Mouse (Mus musculus): ENCODE measurements around the gene Hsd3b1. TPM values are rescaled to one million over a fixed set of nuclear protein-coding genes. Genes with fewer than 3 reads are reported as not detected.

Hsd3b1 gene
- polyA plus RNA-seq, 1 experiment from 2014 or later = not detected

GRCm38 (mm10) chr3:98862800-98863199 lies 3.2 kb upstream of the Hsd3b1 start:
- Histone ChIP-seq H3K36me3 (ENCODE audit: control insufficient read depth, insufficient read depth, low read length) (no peaks in the 10 kb centered on the region), H3K27ac (ENCODE audit: low read depth, low read length) (no peak overlapping the region), H3K4me2 (ENCODE audit: low read depth, low read length) (no peak overlapping the region), H3K4me3 (ENCODE audit: low read depth, low read length) (no peak overlapping the region), H3K9ac (replicated peaks; ENCODE audit: low read depth, low read length) (no peak overlapping the region), H3K27me3 (ENCODE audit: control insufficient read depth, insufficient read depth, low read length) (no peaks in the 10 kb centered on the region), H3K4me1 (ENCODE audit: control insufficient read depth, insufficient read depth, low read length) (no peaks in the 10 kb centered on the region), H3K9me3 (ENCODE audit: control insufficient read depth, low read length) (no peaks in the 10 kb centered on the region)
- ATAC-seq (ENCODE audit: low read depth) = no peak
- WGBS = 82% methylated on average over 1 of the region's 1 CpGs

- no peak overlapping the region for H3K9ac ChIP-seq (replicated peaks; ENCODE audit: low read depth, low read length)
- H3K36me3 ChIP-seq (ENCODE audit: control insufficient read depth, insufficient read depth, low read length) = no peaks in the 10 kb centered on the region
- no peak overlapping the region for H3K4me3 ChIP-seq (ENCODE audit: low read depth, low read length)
- no peak overlapping the region for H3K27ac ChIP-seq (ENCODE audit: low read depth, low read length)
- H3K4me2 ChIP-seq (ENCODE audit: low read depth, low read length) = no peak overlapping the region
- WGBS = 79% methylated on average over 2 of the region's 2 CpGs
- no peaks in the 10 kb centered on the region for H3K4me1 ChIP-seq (ENCODE audit: control insufficient read depth, insufficient read depth, low read length)
- ATAC-seq (ENCODE audit: low read depth) = no peak
- no peaks in the 10 kb centered on the region for H3K27me3 ChIP-seq (ENCODE audit: control insufficient read depth, insufficient read depth, low read length)
- H3K9me3 ChIP-seq (ENCODE audit: control insufficient read depth, low read length) = no peaks in the 10 kb centered on the region
Measured at GRCm38 (mm10) chr3:98858051-98858450, 1.5 kb downstream of the Hsd3b1 start.

- Histone ChIP-seq H3K4me1 (ENCODE audit: control insufficient read depth, insufficient read depth, low read length) (no peaks in the 10 kb centered on the region), H3K27ac (ENCODE audit: low read depth, low read length) (no peak overlapping the region), H3K36me3 (ENCODE audit: control insufficient read depth, insufficient read depth, low read length) (no peaks in the 10 kb centered on the region), H3K4me2 (ENCODE audit: low read depth, low read length) (no peak overlapping the region), H3K27me3 (ENCODE audit: control insufficient read depth, insufficient read depth, low read length) (no peaks in the 10 kb centered on the region), H3K4me3 (ENCODE audit: low read depth, low read length) (no peak overlapping the region), H3K9me3 (ENCODE audit: control insufficient read depth, low read length) (no peaks in the 10 kb centered on the region), H3K9ac (replicated peaks; ENCODE audit: low read depth, low read length) (no peak overlapping the region)
- WGBS = 57% methylated on average over 1 of the region's 1 CpGs
- no peak for ATAC-seq (ENCODE audit: low read depth)
Measured at GRCm38 (mm10) chr3:98856892-98857291, 2.7 kb downstream of the Hsd3b1 start.

- Histone ChIP-seq H3K4me1 (ENCODE audit: control insufficient read depth, insufficient read depth, low read length) (no peaks in the 10 kb centered on the region), H3K4me2 (ENCODE audit: low read depth, low read length) (no peak overlapping the region), H3K9ac (replicated peaks; ENCODE audit: low read depth, low read length) (no peak overlapping the region), H3K4me3 (ENCODE audit: low read depth, low read length) (no peak overlapping the region), H3K9me3 (ENCODE audit: control insufficient read depth, low read length) (no peaks in the 10 kb centered on the region), H3K27me3 (ENCODE audit: control insufficient read depth, insufficient read depth, low read length) (no peaks in the 10 kb centered on the region), H3K27ac (ENCODE audit: low read depth, low read length) (no peak overlapping the region), H3K36me3 (ENCODE audit: control insufficient read depth, insufficient read depth, low read length) (no peaks in the 10 kb centered on the region)
- WGBS = 81% methylated on average over 3 of the region's 3 CpGs
- no peak for ATAC-seq (ENCODE audit: low read depth)
Measured at GRCm38 (mm10) chr3:98855160-98855559, 4.4 kb downstream of the Hsd3b1 start.

GRCm38 (mm10) chr3:98853685-98854084 lies 5.9 kb downstream of the Hsd3b1 start:
- H3K27me3 ChIP-seq (ENCODE audit: control insufficient read depth, insufficient read depth, low read length) = no peaks in the 10 kb centered on the region
- no peak overlapping the region for H3K27ac ChIP-seq (ENCODE audit: low read depth, low read length)
- H3K4me1 ChIP-seq (ENCODE audit: control insufficient read depth, insufficient read depth, low read length) = no peaks in the 10 kb centered on the region
- no peak for ATAC-seq (ENCODE audit: low read depth)
- H3K9ac ChIP-seq (replicated peaks; ENCODE audit: low read depth, low read length) = no peak overlapping the region
- H3K36me3 ChIP-seq (ENCODE audit: control insufficient read depth, insufficient read depth, low read length) = no peaks in the 10 kb centered on the region
- H3K4me3 ChIP-seq (ENCODE audit: low read depth, low read length) = no peak overlapping the region
- WGBS = 50% methylated on average over 1 of the region's 1 CpGs
- H3K9me3 ChIP-seq (ENCODE audit: control insufficient read depth, low read length) = no peaks in the 10 kb centered on the region
- H3K4me2 ChIP-seq (ENCODE audit: low read depth, low read length) = no peak overlapping the region

- no peak overlapping the region for H3K27ac ChIP-seq (ENCODE audit: low read depth, low read length)
- no peak for ATAC-seq (ENCODE audit: low read depth)
- no peak overlapping the region for H3K4me3 ChIP-seq (ENCODE audit: low read depth, low read length)
- H3K4me2 ChIP-seq (ENCODE audit: low read depth, low read length) = no peak overlapping the region
- no peaks in the 10 kb centered on the region for H3K9me3 ChIP-seq (ENCODE audit: control insufficient read depth, low read length)
- no peak overlapping the region for H3K9ac ChIP-seq (replicated peaks; ENCODE audit: low read depth, low read length)
- 88% methylated on average over 3 of the region's 3 CpGs for WGBS
- H3K27me3 ChIP-seq (ENCODE audit: control insufficient read depth, insufficient read depth, low read length) = no peaks in the 10 kb centered on the region
- H3K4me1 ChIP-seq (ENCODE audit: control insufficient read depth, insufficient read depth, low read length) = no peaks in the 10 kb centered on the region
- H3K36me3 ChIP-seq (ENCODE audit: control insufficient read depth, insufficient read depth, low read length) = no peaks in the 10 kb centered on the region
Measured at GRCm38 (mm10) chr3:98853051-98853450, 6.5 kb downstream of the Hsd3b1 start.

- H3K9me3 ChIP-seq (ENCODE audit: control insufficient read depth, low read length) = no peaks in the 10 kb centered on the region
- ATAC-seq (ENCODE audit: low read depth) = no peak
- WGBS = 91% methylated on average over 6 of the region's 6 CpGs
Measured at GRCm38 (mm10) chr3:98852631-98853030, 7.0 kb downstream of the Hsd3b1 start.

GRCm38 (mm10) chr3:98851853-98852252 lies 7.7 kb downstream of the Hsd3b1 start:
- no peak for ATAC-seq (ENCODE audit: low read depth)
- H3K4me2 ChIP-seq (ENCODE audit: low read depth, low read length) = no peak overlapping the region
- H3K4me3 ChIP-seq (ENCODE audit: low read depth, low read length) = no peak overlapping the region
- no peaks in the 10 kb centered on the region for H3K27me3 ChIP-seq (ENCODE audit: control insufficient read depth, insufficient read depth, low read length)
- no peaks in the 10 kb centered on the region for H3K36me3 ChIP-seq (ENCODE audit: control insufficient read depth, insufficient read depth, low read length)
- WGBS = 71% methylated on average over 2 of the region's 2 CpGs
- no peak overlapping the region for H3K9ac ChIP-seq (replicated peaks; ENCODE audit: low read depth, low read length)
- H3K27ac ChIP-seq (ENCODE audit: low read depth, low read length) = no peak overlapping the region
- no peaks in the 10 kb centered on the region for H3K9me3 ChIP-seq (ENCODE audit: control insufficient read depth, low read length)
- no peaks in the 10 kb centered on the region for H3K4me1 ChIP-seq (ENCODE audit: control insufficient read depth, insufficient read depth, low read length)

More at GRCm38 (mm10) chr3:98852631-98853030, 7.0 kb downstream of the Hsd3b1 start:
- no peak overlapping the region for H3K27ac ChIP-seq (ENCODE audit: low read depth, low read length)
- H3K36me3 ChIP-seq (ENCODE audit: control insufficient read depth, insufficient read depth, low read length) = no peaks in the 10 kb centered on the region
- H3K9ac ChIP-seq (replicated peaks; ENCODE audit: low read depth, low read length) = no peak overlapping the region
- no peak overlapping the region for H3K4me3 ChIP-seq (ENCODE audit: low read depth, low read length)
- H3K4me2 ChIP-seq (ENCODE audit: low read depth, low read length) = no peak overlapping the region
- no peaks in the 10 kb centered on the region for H3K4me1 ChIP-seq (ENCODE audit: control insufficient read depth, insufficient read depth, low read length)
- no peaks in the 10 kb centered on the region for H3K27me3 ChIP-seq (ENCODE audit: control insufficient read depth, insufficient read depth, low read length)

GRCm38 (mm10) chr3:98850262-98850661 lies 9.3 kb downstream of the Hsd3b1 start:
- no peak for ATAC-seq (ENCODE audit: low read depth)
- H3K4me1 ChIP-seq (ENCODE audit: control insufficient read depth, insufficient read depth, low read length) = no peaks in the 10 kb centered on the region
- H3K36me3 ChIP-seq (ENCODE audit: control insufficient read depth, insufficient read depth, low read length) = no peaks in the 10 kb centered on the region
- H3K27me3 ChIP-seq (ENCODE audit: control insufficient read depth, insufficient read depth, low read length) = no peaks in the 10 kb centered on the region
- no peak overlapping the region for H3K27ac ChIP-seq (ENCODE audit: low read depth, low read length)
- no peak overlapping the region for H3K4me3 ChIP-seq (ENCODE audit: low read depth, low read length)
- 93% methylated on average over 5 of the region's 5 CpGs for WGBS
- H3K4me2 ChIP-seq (ENCODE audit: low read depth, low read length) = no peak overlapping the region
- H3K9me3 ChIP-seq (ENCODE audit: control insufficient read depth, low read length) = no peaks in the 10 kb centered on the region
- H3K9ac ChIP-seq (replicated peaks; ENCODE audit: low read depth, low read length) = no peak overlapping the region

- Histone ChIP-seq H3K4me2 (ENCODE audit: low read depth, low read length) (no peak overlapping the region), H3K27ac (ENCODE audit: low read depth, low read length) (no peak overlapping the region), H3K4me3 (ENCODE audit: low read depth, low read length) (no peak overlapping the region), H3K4me1 (ENCODE audit: control insufficient read depth, insufficient read depth, low read length) (no peaks in the 10 kb centered on the region), H3K9ac (replicated peaks; ENCODE audit: low read depth, low read length) (no peak overlapping the region), H3K27me3 (ENCODE audit: control insufficient read depth, insufficient read depth, low read length) (no peaks in the 10 kb centered on the region), H3K36me3 (ENCODE audit: control insufficient read depth, insufficient read depth, low read length) (no peaks in the 10 kb centered on the region), H3K9me3 (ENCODE audit: control insufficient read depth, low read length) (no peaks in the 10 kb centered on the region)
- no peak for ATAC-seq (ENCODE audit: low read depth)
- 82% methylated on average over 1 of the region's 1 CpGs for WGBS
Measured at GRCm38 (mm10) chr3:98848898-98849297, 10.7 kb downstream of the Hsd3b1 start.

All from neural tube, embryonic 14.5 days (tissue).